Mouse (Mus musculus): Measurements from ENCODE around the gene Hypm. TPM values are rescaled to one million over a fixed set of nuclear protein-coding genes. Genes with fewer than 3 reads are reported as not detected.

The Hypm gene
- not detected for total RNA-seq (2023)

GRCm38 (mm10) chrX:9846628-9847027, at the start of gene Hypm:
TSS of gene Hypm (plus strand) at chrX:9846928.

GRCm38 (mm10) chrX:9849403-9849802, 2.7 kb downstream of the Hypm start, which contains the start of gene H2al3:
TSS of gene H2al3 (plus strand) at chrX:9849703.

GRCm38 (mm10) chrX:9885322-9885721, 38.6 kb downstream of the Hypm start, which contains the start of gene Sytl5:
TSS of gene Sytl5 (plus strand) at chrX:9885622.

Other genes with a start within 250 kb of the Hypm start
- gene Dynlt3, start 183.9 kb upstream of the Hypm start, total RNA-seq (2023) = 15.5 TPM
- gene H2al3, start 2.8 kb downstream of the Hypm start, total RNA-seq (2023) = not detected
- gene Sytl5, start 38.7 kb downstream of the Hypm start, total RNA-seq (2023) = not detected